Mouse (Mus musculus) cerebellum, adult 11 months (tissue): ENCODE results near the gene Cdk19.
A peak's percentile ranks its signal among the peaks of the same experiment; 100 is the strongest.
"Not testable (repeated sequence)": the region's sequence is repeated elsewhere in the genome, so short reads cannot be mapped to it uniquely, and the experiment has no call there.

ENCODE experiments used
- DNase-seq: peaks from one replicate; pipeline ENCODE4 v3.0.0; 2022

Cdk19 gene

DNA sequence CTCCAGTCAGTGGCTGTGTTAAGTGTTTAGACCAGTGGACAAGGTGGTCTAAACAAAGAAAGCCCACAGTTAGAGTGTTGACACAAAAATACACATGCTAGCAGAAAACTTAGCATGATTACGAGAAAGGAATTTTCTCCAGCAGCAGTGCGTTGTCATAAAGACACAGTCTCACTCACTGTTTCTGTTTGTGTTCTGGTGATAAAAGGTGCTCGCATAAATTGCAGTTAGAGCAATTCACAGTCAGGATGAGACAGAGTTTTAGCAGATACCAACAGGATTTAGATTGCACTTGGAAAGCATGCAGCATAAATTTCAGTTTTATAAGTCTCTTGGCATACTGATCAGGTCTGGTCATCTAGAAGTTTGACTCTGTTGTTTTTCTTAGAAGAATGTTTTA, 59.5 kb downstream of the Cdk19 start:
- DNase-seq = no peak

DNA sequence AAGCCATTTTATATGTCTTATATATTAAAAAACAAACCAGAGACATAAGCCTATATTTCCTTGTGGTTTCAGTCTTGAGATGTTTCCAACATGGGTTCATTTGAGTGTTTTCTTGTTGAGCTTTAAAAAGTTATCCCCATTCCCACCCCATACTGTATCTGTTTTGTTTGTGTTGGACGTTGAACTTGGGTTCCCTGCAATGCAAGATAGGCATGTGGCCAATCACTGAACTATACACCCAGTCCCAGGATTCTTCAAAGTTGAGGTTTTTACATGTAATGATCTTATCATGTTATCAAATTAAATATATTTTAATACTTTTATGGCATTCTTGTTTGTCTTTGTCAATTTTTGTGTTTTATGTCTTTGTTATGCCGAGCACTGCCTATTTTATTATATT, 60.0 kb downstream of the Cdk19 start:
- DNase-seq = no peak

DNA sequence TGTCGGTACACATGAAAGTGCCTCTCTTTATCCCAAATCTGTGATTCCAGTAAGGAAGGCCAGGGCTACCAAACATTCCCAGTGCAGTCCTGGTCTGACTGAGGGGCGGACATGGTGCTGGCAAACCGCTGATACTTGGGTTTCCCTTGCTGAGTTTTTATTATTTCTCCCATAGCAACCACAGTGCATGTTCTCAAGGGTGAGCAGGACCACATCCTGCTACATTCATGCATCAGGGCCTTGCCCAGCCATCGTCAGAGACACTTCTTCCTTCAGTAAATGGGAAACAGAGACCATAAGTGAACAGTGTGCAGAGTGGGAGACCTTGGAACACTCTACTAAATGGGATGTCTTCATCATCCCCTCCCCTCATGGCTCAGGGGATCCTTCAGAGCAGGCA, 60.9 kb downstream of the Cdk19 start:
- DNase-seq = no peak

DNA sequence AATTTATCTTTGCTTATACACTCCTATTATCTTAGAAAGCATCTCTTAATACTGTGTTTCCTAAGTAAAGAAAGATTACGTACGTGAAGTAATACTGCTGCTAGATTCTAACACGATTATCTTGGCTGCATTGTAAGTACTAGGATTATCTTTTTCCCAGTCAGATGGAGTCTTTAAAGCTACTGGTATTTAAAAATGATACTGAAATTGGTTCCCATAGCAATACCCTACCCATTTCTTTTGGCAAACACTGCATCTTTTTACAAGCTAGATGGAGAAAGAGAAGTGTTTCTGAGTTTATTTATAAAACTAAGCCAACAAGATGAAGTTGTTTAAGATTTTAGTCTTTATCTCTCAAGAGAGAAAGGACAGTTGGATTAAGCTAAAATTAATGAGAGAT, 67.3 kb downstream of the Cdk19 start:
- DNase-seq = no peak

GRCm38 (mm10) chr10:40409336-40409735, 70.0 kb downstream of the Cdk19 start:
- no peak for DNase-seq

- no peak for DNase-seq
Measured at GRCm38 (mm10) chr10:40411370-40411769, 72.0 kb downstream of the Cdk19 start.

DNA sequence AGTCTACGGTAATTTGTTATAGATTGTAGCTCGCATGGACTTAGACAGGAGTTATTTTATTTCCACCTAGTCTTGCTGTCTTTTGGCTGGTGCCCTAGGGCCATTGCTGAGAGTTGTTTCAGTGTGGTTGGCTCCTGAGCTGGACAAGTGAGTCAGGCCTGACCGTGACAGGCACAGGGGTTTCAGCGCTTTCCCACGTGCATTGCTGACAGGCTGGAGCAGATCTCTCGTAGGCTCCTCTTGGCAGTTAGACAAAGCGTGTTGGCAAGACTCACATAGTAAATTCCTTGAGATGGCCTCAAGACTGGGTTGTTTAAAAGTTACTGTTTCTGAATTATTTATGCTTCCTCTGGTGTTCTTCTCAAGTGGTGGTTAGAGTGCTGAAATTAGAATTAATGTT, 77.6 kb downstream of the Cdk19 start:
- peak; percentile 47 for DNase-seq

- no peak for DNase-seq
Measured at GRCm38 (mm10) chr10:40419841-40420240, 80.5 kb downstream of the Cdk19 start.

DNA sequence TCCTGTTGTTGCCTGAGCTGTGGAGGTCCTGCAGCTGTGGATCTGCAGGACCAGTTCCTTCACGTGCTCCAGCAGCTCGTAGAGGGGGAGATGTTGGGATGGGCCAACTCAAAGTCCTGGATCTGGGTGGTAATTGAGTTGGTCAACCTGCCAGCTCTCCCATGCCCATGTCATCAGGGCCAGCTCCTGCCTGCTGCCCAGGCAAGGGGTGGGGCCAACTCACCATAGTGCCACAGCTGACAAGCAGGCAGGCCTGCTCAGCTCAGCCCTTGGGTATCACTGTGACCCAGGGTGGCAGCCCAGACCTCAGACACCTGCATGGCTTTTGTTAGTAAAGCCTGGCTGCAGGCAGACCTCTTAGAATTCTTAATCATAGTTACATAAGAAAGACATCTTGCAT, 81.3 kb downstream of the Cdk19 start:
- no peak for DNase-seq

- DNase-seq = no peak
Measured at GRCm38 (mm10) chr10:40421724-40422123, 82.4 kb downstream of the Cdk19 start.

- no peak for DNase-seq
Measured at GRCm38 (mm10) chr10:40422696-40423095, 83.3 kb downstream of the Cdk19 start.

- not testable (repeated sequence) for DNase-seq
Measured at GRCm38 (mm10) chr10:40424428-40424827, 85.1 kb downstream of the Cdk19 start.

GRCm38 (mm10) chr10:40425243-40426095, 86.1 kb downstream of the Cdk19 start:
- no peak for DNase-seq

DNA sequence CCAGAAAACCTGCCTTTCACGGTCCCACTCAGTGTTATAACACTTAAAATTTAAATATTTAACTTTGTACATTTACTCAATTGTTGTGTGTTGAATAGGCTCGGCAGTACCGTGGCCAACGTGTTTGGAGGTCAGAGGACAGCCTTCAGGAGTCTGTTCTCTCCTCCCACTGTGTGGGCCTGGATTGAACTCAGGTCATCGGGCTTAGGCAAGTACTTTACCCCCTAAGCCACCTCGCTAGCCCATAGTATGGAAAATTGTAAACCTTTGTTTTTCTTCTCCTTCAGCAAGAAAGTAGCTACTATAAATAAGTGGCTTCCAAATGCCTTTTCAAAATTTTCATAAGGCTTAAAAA, 86.7 kb downstream of the Cdk19 start:
- DNase-seq = no peak

GRCm38 (mm10) chr10:40428633-40429032, 89.3 kb downstream of the Cdk19 start:
- no peak for DNase-seq

GRCm38 (mm10) chr10:40429081-40429480, 89.7 kb downstream of the Cdk19 start:
- no peak for DNase-seq

DNA sequence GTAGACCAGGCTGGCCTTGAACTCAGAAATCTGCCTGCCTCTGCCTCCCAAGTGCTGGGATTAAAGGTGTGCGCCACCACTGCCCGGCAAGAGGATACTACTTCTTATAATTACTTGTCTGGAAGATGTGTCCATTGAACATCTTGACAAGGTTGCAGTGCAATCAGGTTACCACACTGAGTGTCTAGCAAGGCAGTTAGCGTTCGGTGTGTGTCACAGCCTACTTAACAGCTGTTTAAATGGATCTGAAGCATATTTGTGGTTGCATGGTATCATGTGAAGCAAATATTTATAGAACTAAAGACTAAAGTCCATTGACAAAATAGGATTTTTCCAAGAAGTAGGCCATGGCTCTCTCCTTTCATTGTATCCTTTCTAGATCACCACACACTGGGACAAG, 90.8 kb downstream of the Cdk19 start:
- DNase-seq = no peak

DNA sequence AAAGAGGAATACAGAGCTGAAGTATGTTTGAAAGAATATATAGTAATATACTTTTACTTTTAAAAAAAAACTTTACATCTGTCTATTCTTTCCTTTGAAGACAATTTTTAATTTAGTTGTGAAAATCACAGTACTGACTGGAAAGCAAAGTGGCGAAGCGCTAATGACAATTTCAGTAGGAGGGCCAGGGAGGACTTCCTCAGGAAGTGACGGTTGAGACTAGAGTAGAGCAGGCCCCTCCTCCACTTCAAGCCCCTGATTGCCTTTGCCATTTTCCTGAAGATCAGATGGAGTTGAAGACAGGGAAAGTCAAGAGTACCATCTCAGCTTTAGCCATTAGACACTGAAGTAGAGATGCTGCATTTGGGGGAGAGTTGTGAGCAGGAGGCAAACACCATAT, 92.6 kb downstream of the Cdk19 start:
- DNase-seq = no peak

- DNase-seq = no peak
Measured at GRCm38 (mm10) chr10:40432375-40432774, 93.0 kb downstream of the Cdk19 start.

DNA sequence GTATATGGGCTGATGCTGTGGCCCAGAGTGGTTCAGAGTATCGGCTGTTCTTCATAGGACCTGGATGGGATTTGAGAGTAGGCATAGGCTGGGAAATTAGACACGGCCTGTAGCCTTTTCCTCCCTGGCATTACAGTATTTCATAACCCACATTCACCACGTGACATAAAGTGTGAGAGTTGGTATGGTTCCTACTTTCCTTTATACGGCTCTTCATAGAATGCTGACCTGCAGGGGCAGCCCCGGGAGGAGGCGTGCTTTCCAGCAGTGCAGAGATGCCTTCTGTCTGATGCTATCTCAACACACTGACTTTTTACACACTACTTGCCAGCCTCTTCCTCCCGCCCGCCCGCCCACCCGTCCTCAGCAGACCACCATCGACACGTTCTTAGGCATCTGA, 96.0 kb downstream of the Cdk19 start:
- DNase-seq = no peak

GRCm38 (mm10) chr10:40437117-40437516, 97.8 kb downstream of the Cdk19 start:
- no peak for DNase-seq

- DNase-seq = no peak
Measured at GRCm38 (mm10) chr10:40440740-40441139, 101.4 kb downstream of the Cdk19 start.

DNA sequence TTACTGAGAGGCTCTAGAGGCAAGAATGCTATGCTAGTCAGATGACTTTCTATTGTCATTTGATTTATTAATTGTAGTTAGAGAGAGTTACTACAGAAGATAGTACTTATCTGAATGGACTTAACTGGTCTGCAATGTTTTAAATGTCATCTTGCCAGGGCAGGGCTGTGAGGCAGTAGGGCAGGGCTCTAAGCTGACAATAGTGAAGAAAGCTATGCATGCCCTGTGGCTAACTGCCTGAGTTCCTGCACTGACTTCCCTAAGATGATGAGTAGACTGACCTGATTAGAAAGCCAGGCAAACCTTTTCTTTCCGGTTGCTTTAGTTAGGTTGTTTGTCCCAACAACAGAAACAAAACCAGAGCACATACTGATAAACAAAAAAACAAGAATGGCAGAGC, 102.7 kb downstream of the Cdk19 start:
- no peak for DNase-seq

DNA sequence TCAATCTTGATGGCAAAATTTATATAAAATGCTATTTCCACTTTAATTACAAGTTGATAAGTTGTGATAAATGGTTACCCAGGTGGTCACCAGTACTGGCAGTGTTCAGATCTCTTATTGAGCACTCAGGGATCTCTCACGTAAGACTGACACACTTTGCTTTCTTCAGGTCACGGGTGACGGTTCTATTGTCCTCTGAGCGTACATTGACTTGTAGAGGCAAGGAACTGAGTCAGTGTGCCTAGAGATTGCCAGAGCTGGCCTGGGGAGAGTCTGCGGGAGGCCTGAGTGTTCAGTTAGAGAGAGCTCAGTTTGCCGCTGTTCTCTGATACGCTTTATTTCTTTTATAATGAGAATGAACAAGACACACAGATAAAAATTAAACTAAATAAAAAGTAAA, 104.0 kb downstream of the Cdk19 start:
- DNase-seq = no peak

DNA sequence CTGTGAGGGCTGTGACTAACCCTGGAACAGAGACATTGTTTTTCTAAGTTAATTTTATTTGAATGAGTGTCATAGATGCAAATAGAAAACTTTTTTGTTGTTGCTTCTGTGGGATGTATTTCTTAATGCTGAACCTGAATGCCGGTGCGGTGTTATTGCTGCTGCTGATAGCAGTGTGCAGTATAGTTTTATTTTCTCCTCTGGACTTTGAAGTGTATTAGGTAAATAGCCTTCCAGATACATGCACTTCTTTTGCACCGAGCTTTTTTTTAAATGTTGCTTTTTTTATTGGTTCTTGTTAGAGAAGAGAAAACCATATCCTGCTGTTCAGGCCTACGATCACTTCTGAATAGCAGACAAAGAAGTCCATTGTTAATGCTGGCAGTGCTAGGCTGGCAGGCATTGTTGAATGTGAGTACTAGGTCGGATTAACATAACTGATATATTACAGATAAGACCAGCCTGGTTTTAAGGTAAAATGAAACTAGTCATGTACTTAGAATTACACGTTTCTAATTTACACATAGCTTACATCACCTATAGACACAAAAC, 104.5 kb downstream of the Cdk19 start:
- DNase-seq = no peak
